Mouse (Mus musculus) intestine, embryonic 14.5 days (tissue): ENCODE measurements around the gene Usb1. TPM values are rescaled to one million over a fixed set of nuclear protein-coding genes. Genes with fewer than 3 reads are reported as not detected.

Experiments
- ATAC-seq: fragments of 200-750 bp; cut with Nextera tagmentation; replicated peaks from 2 replicates; pipeline ENCODE4 v1.8.0; 2017; ENCODE audit warnings: low read depth, moderate number of reproducible peaks, moderate TSS enrichment, moderate library complexity; ENCODE audit not compliant: low FRiP score, low TSS enrichment
- DNase-seq: peaks from one replicate; pipeline ENCODE4 v3.0.0-alpha.2; 2018; ENCODE audit warnings: low spot score
- H3K27ac ChIP-seq: fragments of 300-500 bp; sonication (generic); 2 replicates; pipeline ENCODE4 v1.5.1; 2014; ENCODE audit warnings: low read depth, mild to moderate bottlenecking, control low read depth
- H3K27me3 ChIP-seq: fragments of 300-500 bp; sonication (generic); replicated peaks from 2 replicates; pipeline ENCODE4 v1.6.1; 2014; ENCODE audit warnings: low read length, control low read depth; ENCODE audit not compliant: control insufficient read depth, insufficient read depth
- H3K36me3 ChIP-seq: fragments of 300-500 bp; sonication (generic); 2 replicates; pipeline ENCODE4 v1.6.1; 2014; ENCODE audit warnings: low read length, control low read depth; ENCODE audit not compliant: control insufficient read depth, insufficient read depth
- H3K4me1 ChIP-seq: fragments of 300-500 bp; sonication (generic); replicated peaks from 2 replicates; pipeline ENCODE4 v1.6.1; 2014; ENCODE audit warnings: low read length, control low read depth, mixed read lengths; ENCODE audit not compliant: control insufficient read depth, insufficient read depth
- H3K4me2 ChIP-seq: fragments of 300-500 bp; sonication (generic); 2 replicates; pipeline ENCODE4 v1.6.1; 2014; ENCODE audit warnings: low read length
- H3K4me3 ChIP-seq: fragments of 300-500 bp; sonication (generic); 2 replicates; pipeline ENCODE4 v1.5.1; 2014; ENCODE audit warnings: low read depth, low read length, control low read depth, mixed read lengths
- H3K9ac ChIP-seq: fragments of 300-500 bp; sonication (generic); 2 replicates; pipeline ENCODE4 v1.6.1; 2014; ENCODE audit warnings: mild to moderate bottlenecking, low read length
- H3K9me3 ChIP-seq: fragments of 300-500 bp; sonication (generic); 2 replicates; pipeline ENCODE4 v1.6.1; 2016; ENCODE audit warnings: low read length, control low read depth; ENCODE audit not compliant: control insufficient read depth
- WGBS: fragments of 180-500 bp; shearing (Covaris S2); extraction: QIAGEN DNeasy Blood & Tissue Kit; methylation state at CpG from one replicate; pipeline ENCODE4 v1.1.7; 2014; 5-methylcytosine and 5-hydroxymethylcytosine counted together
- polyA plus RNA-seq: library from polyadenylated mRNA; unstranded; fragments of >200 nt; fragmentation: Nextera tagmentation; extraction: Ambion mirVana; gene quantifications from 2 replicates; pipeline ENCODE4 v1.2.1, GENCODE M21; 2014

Gene Usb1
- polyA plus RNA-seq, 1 experiment from 2014 or later, result 39.0 TPM

DNA sequence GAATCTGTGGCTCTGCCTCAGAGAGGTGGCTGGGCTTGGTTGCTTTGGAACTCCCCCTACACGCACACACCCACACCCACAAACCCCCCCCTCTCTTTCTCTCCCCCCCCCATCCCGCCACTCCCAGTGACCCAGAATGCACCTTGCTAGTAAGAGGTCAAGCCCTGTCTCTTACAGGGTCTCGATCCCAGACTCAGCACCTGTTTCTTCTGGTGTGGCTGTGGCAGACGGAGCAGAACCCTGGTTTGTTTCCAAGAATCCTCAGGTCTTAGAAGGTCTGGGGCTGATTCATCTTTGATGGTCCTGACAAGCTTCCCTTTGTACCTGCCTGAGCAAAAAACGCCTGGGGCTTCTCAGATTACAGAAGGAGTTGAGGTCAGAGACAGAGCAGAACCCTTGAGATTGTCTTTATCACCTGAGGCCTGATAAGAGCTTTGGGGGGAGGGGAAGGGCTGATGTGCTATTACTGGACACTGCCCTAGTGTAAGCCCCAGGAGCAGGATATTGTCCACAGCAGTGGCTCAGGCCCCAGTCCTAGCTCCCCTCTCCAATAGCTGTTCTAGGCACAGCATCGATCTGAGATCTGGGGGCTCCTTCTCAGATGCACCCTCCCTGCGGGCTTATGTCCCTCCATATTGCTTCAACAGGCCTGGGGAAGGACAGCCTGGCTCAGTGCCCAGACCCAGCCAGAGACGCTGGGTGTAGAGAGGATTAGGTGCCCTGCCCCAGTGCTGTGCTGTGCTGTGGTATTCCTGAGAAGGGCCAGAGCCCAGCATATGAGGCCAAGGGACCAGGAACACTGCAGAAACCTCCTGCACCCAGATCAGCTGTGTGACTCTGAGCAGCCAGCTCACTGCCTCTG, 26.7 kb downstream of the Usb1 start:
- Histone ChIP-seq H3K36me3 (no peaks in the 10 kb centered on the region), H3K27me3 (no peaks in the 10 kb centered on the region; the same call in 1 of the 2 replicates), H3K4me3 (no peak overlapping the region), H3K4me2 (0 out of 2 replicates have a peak overlapping the region, but pooled peaks have one; percentile 1), H3K4me1 (peaks cover 18% of the 10 kb centered on the region), H3K9ac (no peak overlapping the region), H3K27ac (peak overlapping the region; percentile 65), H3K9me3 (no peaks in the 10 kb centered on the region)
- 29% methylated on average over 8 of the region's 8 CpGs for WGBS
- ATAC-seq (peak; percentile 69), DNase-seq (no peak)

DNA sequence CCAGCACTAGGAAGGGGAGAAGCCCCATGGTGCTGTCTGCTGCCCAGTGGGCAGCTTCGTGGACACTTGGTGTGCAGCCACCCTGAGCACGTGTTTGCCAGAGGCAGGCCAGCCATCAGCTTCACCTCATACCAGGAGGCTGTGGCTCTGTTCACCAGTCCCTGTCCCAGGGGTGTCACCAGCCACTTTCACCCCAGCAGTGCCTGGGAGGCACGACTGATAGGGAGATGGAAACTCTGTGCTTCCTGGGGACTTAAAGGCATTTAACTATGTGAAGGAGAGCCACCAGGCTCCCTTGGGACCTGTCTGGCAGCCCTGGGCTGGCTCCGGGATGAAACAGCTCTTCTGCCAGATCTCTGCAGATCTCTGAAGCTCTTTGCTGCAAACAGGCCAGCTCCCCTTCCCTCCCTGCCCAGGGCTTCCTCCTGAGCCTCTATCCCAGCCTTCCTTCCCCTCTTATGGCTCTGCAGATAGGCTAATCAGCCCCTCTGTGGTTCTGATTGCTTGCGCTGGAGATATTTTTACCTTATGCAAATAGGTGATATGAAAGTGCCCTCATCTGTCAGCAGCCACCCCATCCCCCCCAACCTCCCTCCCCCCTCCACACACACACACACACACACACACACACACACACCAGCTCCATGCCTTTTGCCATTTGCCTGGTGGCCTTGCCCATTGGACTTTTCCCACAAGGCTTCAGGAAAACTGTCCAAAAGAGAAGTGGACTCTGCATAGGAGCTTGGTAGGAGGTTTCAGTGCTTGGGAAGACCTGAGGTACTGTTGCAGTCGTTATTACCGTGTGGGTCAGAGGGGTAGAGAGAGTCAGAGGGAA, 28.3 kb downstream of the Usb1 start:
- H3K9ac ChIP-seq, result no peak overlapping the region
- no peaks in the 10 kb centered on the region for H3K27me3 ChIP-seq
- no peaks in the 10 kb centered on the region for H3K36me3 ChIP-seq
- H3K4me1 ChIP-seq, result peaks cover 16% of the 10 kb centered on the region
- H3K9me3 ChIP-seq, result no peaks in the 10 kb centered on the region
- peak overlapping the region; percentile 34; the same call in 1 of the 2 replicates for H3K27ac ChIP-seq
- H3K4me2 ChIP-seq, result no peak overlapping the region
- ATAC-seq, result peak; percentile 41; the same call in 1 of the 2 replicates
- WGBS, result 29% methylated on average over 7 of the region's 7 CpGs
- DNase-seq, result no peak
- no peak overlapping the region for H3K4me3 ChIP-seq

DNA sequence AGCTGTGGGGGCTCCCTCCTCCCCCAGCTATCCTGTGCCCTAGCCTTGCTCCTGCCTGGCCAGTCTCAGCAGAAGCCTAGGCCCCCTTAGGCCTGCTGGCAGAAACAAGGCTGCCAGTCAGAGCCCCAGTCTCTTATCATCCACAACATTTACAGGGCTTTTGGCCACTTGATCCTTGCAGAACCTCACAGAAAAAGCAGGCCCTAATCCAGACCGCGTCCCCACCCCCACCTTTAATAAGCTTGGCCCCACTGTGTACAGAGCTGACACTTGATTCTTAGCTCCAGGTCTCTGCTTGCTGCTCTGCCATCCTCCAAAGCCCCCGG, 28.9 kb downstream of the Usb1 start:
- DNase-seq, result no peak
- H3K4me1 ChIP-seq, result peaks cover 16% of the 10 kb centered on the region
- H3K36me3 ChIP-seq, result no peaks in the 10 kb centered on the region
- no peaks in the 10 kb centered on the region for H3K9me3 ChIP-seq
- H3K27me3 ChIP-seq, result no peaks in the 10 kb centered on the region
- ATAC-seq, result no peak
- no peak overlapping the region for H3K9ac ChIP-seq
- H3K27ac ChIP-seq, result peak overlapping the region; percentile 34; the same call in 1 of the 2 replicates
- WGBS, result 61% methylated on average over 3 of the region's 3 CpGs
- no peak overlapping the region for H3K4me3 ChIP-seq
- no peak overlapping the region for H3K4me2 ChIP-seq

DNA sequence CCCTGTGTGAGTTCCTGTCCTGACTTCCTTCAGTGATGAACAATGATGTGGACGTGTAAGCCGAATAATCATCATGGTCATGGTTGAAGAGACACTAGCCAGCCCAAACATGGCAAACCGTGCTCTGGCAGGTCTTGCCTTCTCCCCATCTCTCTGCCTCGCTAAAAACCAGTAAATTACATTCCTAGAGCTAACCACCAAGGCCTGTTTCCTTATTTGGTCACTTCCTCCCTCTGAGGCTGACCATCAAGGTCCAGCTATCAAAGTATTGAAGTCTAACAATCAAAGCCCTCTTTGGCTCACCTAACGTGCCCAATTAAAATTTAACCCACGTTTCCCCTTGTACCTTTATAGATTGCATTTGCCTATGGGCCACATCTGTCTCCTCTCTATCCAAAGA, 30.2 kb downstream of the Usb1 start:
- Histone ChIP-seq H3K27ac (no peak overlapping the region), H3K9me3 (no peaks in the 10 kb centered on the region), H3K36me3 (no peaks in the 10 kb centered on the region), H3K4me3 (no peak overlapping the region), H3K27me3 (no peaks in the 10 kb centered on the region), H3K4me2 (no peak overlapping the region), H3K4me1 (peaks cover 16% of the 10 kb centered on the region), H3K9ac (no peak overlapping the region)
- DNase-seq (no peak), ATAC-seq (no peak)
- WGBS, result 55% methylated on average over 6 of the region's 6 CpGs

DNA sequence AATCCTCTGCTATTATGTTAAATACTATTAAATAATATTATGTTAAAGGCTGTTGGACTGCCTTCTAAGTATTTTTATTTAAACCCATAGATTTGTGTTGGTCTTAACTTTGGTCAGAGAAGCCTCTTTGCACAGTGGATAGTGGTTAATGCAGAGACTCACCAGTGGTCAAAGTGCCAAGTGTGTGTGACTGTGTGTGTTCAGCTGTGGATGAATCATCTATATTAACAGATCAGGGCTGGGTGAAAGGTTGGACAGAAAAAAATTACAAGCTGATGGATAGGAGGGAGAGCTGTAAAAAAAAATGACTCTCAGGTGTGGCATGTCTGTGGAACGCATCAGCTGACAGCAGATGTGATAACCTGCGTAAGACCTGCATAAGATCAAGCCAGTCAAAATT, 31.8 kb downstream of the Usb1 start:
- 86% methylated on average over 2 of the region's 2 CpGs for WGBS

DNA sequence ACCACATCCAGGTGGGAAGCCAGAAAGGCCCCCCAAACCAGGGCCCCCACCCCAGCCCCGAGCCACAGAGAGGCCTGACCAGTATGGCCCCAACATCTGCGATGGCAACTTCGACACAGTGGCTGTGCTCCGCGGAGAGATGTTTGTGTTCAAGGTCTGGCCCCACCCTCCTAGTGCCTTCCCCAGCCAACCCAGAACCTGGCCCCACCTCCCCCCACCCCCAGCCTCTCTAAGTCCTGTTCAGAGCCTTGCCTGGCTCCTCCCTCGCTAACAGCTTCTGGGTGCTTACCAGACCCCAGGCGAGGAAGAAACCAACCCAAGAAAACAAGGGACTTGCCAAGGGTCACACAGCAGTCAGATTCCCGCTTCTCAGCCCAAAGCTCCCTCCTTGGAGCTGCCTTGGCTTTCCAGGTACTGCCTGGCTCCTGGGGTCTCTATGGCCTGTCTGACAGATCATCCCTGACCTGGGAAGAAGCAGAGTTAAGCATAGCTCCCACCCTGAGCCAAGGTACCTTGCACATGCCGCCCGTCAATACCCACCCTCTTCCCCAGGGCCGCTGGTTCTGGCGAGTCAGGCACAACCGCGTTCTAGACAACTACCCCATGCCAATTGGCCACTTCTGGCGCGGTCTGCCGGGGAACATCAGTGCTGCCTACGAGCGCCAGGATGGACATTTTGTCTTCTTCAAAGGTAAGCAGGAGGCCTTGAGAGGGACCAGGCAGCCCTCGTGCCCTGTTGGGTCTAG, 37.7 kb downstream of the Usb1 start:
- H3K9me3 ChIP-seq, result no peaks in the 10 kb centered on the region
- H3K4me1 ChIP-seq, result peaks cover 10% of the 10 kb centered on the region
- WGBS, result 35% methylated on average over 20 of the region's 20 CpGs
- peaks cover 18% of the 10 kb centered on the region; the same call in 1 of the 2 replicates for H3K36me3 ChIP-seq
- peak; percentile 74 for ATAC-seq
- peak; percentile 77 for DNase-seq
- H3K4me2 ChIP-seq, result peak overlapping the region; percentile 53
- H3K9ac ChIP-seq, result peak overlapping the region; percentile 25; the same call in 1 of the 2 replicates
- H3K4me3 ChIP-seq, result peak overlapping the region; percentile 25; the same call in 1 of the 2 replicates
- no peaks in the 10 kb centered on the region for H3K27me3 ChIP-seq
- H3K27ac ChIP-seq, result peak overlapping the region; percentile 51; the same call in 1 of the 2 replicates

More for the DNA sequence above, 31.8 kb downstream of the Usb1 start:
- peaks cover 6% of the 10 kb centered on the region; the same call in 1 of the 2 replicates for H3K36me3 ChIP-seq
- ATAC-seq (no peak), DNase-seq (no peak)
- no peak overlapping the region for H3K4me2 ChIP-seq
- peaks cover 14% of the 10 kb centered on the region for H3K4me1 ChIP-seq
- no peak overlapping the region for H3K27ac ChIP-seq
- H3K9me3 ChIP-seq, result no peaks in the 10 kb centered on the region
- H3K9ac ChIP-seq, result no peak overlapping the region
- H3K4me3 ChIP-seq, result no peak overlapping the region
- no peaks in the 10 kb centered on the region for H3K27me3 ChIP-seq

DNA sequence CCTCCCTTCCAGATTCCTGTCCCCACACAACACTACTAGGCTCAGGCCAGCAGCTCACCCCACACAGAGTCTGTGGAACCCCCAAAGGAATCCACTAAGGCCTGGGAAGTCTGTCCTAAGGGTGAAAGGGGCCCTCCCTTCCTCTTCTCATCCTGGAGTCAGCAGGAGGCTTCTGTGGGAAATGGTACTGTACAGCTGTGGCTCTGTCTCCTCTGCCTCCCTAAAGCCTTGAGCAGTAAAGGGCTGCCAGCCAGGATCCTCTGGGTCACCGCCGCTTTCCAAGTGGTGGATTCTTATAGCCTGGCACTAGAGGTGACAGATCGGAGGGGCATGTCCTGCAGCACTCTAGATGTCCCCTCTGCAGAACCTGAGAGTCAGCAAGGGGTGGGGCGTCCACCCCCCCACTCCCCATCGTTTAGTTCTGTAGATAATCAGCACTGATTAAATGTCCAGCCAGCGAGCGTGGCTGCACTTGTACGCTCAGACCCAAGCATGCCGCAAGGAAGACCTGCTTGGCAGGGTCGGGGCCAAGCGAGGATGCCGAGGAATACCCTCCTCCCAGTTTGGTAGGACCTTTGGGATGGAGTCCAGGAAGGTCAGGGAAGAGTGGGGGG, 41.4 kb downstream of the Usb1 start:
- H3K36me3 ChIP-seq, result peaks cover 13% of the 10 kb centered on the region; the same call in 1 of the 2 replicates
- no peak overlapping the region for H3K4me2 ChIP-seq
- no peak for ATAC-seq
- H3K27me3 ChIP-seq, result no peaks in the 10 kb centered on the region
- peaks cover 18% of the 10 kb centered on the region for H3K4me1 ChIP-seq
- H3K27ac ChIP-seq, result no peak overlapping the region
- WGBS, result 69% methylated on average over 12 of the region's 12 CpGs
- no peak overlapping the region for H3K4me3 ChIP-seq
- H3K9ac ChIP-seq, result no peak overlapping the region
- no peaks in the 10 kb centered on the region for H3K9me3 ChIP-seq
- DNase-seq, result no peak

DNA sequence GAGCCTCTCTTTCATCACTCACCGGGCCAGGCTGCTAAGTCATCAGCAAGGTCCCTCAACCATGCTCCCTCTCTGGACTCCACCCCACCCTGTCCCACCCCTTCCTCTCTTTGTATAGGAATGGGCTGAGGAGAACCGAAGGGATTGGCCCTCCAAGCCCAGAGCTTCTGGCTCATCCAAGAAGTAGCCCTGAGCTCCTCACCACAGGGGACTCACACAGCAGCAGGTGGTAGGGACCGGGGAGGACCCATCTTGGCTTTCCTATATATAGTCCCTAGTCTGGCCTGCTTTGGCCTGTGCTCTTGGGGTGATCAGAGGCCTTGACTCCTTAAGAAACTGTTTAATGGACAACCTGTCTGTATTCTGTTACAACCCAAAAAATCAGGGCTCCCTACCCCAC, 42.3 kb downstream of the Usb1 start:
- no peak overlapping the region for H3K9ac ChIP-seq
- H3K4me3 ChIP-seq, result no peak overlapping the region
- H3K27me3 ChIP-seq, result no peaks in the 10 kb centered on the region
- H3K36me3 ChIP-seq, result peaks cover 13% of the 10 kb centered on the region; the same call in 1 of the 2 replicates
- peaks cover 14% of the 10 kb centered on the region for H3K4me1 ChIP-seq
- no peak overlapping the region for H3K27ac ChIP-seq
- no peak for DNase-seq
- no peak overlapping the region for H3K4me2 ChIP-seq
- no peaks in the 10 kb centered on the region for H3K9me3 ChIP-seq
- no peak for ATAC-seq
- WGBS, result 79% methylated on average over 3 of the region's 3 CpGs
